Mouse (Mus musculus): ENCODE measurements around the gene Asb4. TPM values are rescaled to one million over a fixed set of nuclear protein-coding genes. Genes with fewer than 3 reads are reported as not detected.

The Asb4 gene
- polyA plus RNA-seq, 1 experiment = 0.89 TPM

GRCm38 (mm10) chr6:5387396-5387795 is 4.2 kb downstream of the Asb4 start:
- H3K4me1 ChIP-seq (ENCODE audit: control insufficient read depth, insufficient read depth, low read length) = peaks cover 10% of the 10 kb centered on the region
- TF ChIP-seq POLR2A (IDR thresholded peaks at IDR 0.05; ENCODE audit: borderline replicate concordance, extremely low read depth, low read depth, low read length) (no peak), CTCF (IDR thresholded peaks at IDR 0.05; ENCODE audit: insufficient read depth, low read length) (no peak)
- H3K4me3 ChIP-seq (replicated peaks; ENCODE audit: extremely low read depth, low read depth, low read length) = no peak overlapping the region
- 86% methylated on average over 2 of the region's 2 CpGs for WGBS
- no peak for DNase-seq

- 4% methylated on average over 11 of the region's 11 CpGs for whole genome bisulfite sequencing
- Histone ChIP-seq H3K4me3 (replicated peaks; ENCODE audit: extremely low read depth, low read depth, low read length) (no peak overlapping the region), H3K4me1 (ENCODE audit: control insufficient read depth, insufficient read depth, low read length) (no peaks in the 10 kb centered on the region)
- DNase-seq = no peak
- TF ChIP-seq POLR2A (IDR thresholded peaks at IDR 0.05; ENCODE audit: borderline replicate concordance, extremely low read depth, low read depth, low read length) = no peak
- no peak for TF ChIP-seq CTCF (IDR thresholded peaks at IDR 0.05; ENCODE audit: insufficient read depth, low read length)
Measured at GRCm38 (mm10) chr6:5390298-5390697, 7.1 kb downstream of the Asb4 start.

- Histone ChIP-seq H3K4me1 (ENCODE audit: control insufficient read depth, insufficient read depth, low read length) (no peaks in the 10 kb centered on the region), H3K4me3 (replicated peaks; ENCODE audit: extremely low read depth, low read depth, low read length) (no peak overlapping the region)
- TF ChIP-seq POLR2A (IDR thresholded peaks at IDR 0.05; ENCODE audit: borderline replicate concordance, extremely low read depth, low read depth, low read length) (no peak), CTCF (IDR thresholded peaks at IDR 0.05; ENCODE audit: insufficient read depth, low read length) (no peak)
- no peak for DNase-seq
- 51% methylated on average over 10 of the region's 10 CpGs for WGBS
Measured at GRCm38 (mm10) chr6:5390952-5391351, 7.8 kb downstream of the Asb4 start.

GRCm38 (mm10) chr6:5394971-5395370 is 11.8 kb downstream of the Asb4 start:
- no peak for DNase-seq
- TF ChIP-seq CTCF (IDR thresholded peaks at IDR 0.05; ENCODE audit: insufficient read depth, low read length) (no peak), POLR2A (IDR thresholded peaks at IDR 0.05; ENCODE audit: borderline replicate concordance, extremely low read depth, low read depth, low read length) (no peak)
- no peak overlapping the region for H3K4me3 ChIP-seq (replicated peaks; ENCODE audit: extremely low read depth, low read depth, low read length)
- no peaks in the 10 kb centered on the region for H3K4me1 ChIP-seq (ENCODE audit: control insufficient read depth, insufficient read depth, low read length)
- WGBS = 39% methylated on average over 4 of the region's 4 CpGs

- Histone ChIP-seq H3K4me3 (replicated peaks; ENCODE audit: extremely low read depth, low read depth, low read length) (no peak overlapping the region), H3K4me1 (ENCODE audit: control insufficient read depth, insufficient read depth, low read length) (no peaks in the 10 kb centered on the region)
- DNase-seq = no peak
- TF ChIP-seq CTCF (IDR thresholded peaks at IDR 0.05; ENCODE audit: insufficient read depth, low read length) (no peak), POLR2A (IDR thresholded peaks at IDR 0.05; ENCODE audit: borderline replicate concordance, extremely low read depth, low read depth, low read length) (no peak)
- 46% methylated on average over 3 of the region's 3 CpGs for WGBS
Measured at GRCm38 (mm10) chr6:5396797-5397196, 13.6 kb downstream of the Asb4 start.

GRCm38 (mm10) chr6:5401394-5401793 is 18.2 kb downstream of the Asb4 start:
- no peak for TF ChIP-seq POLR2A (IDR thresholded peaks at IDR 0.05; ENCODE audit: borderline replicate concordance, extremely low read depth, low read depth, low read length)
- TF ChIP-seq CTCF (IDR thresholded peaks at IDR 0.05; ENCODE audit: insufficient read depth, low read length) = peak; percentile 76
- WGBS = 4% methylated on average over 3 of the region's 3 CpGs
- H3K4me1 ChIP-seq (ENCODE audit: control insufficient read depth, insufficient read depth, low read length) = no peaks in the 10 kb centered on the region
- DNase-seq = no peak
- no peak overlapping the region for H3K4me3 ChIP-seq (replicated peaks; ENCODE audit: extremely low read depth, low read depth, low read length)

- DNase-seq = no peak
- 43% methylated on average over 18 of the region's 18 CpGs for WGBS
- Histone ChIP-seq H3K4me1 (ENCODE audit: control insufficient read depth, insufficient read depth, low read length) (no peaks in the 10 kb centered on the region), H3K4me3 (replicated peaks; ENCODE audit: extremely low read depth, low read depth, low read length) (no peak overlapping the region)
- TF ChIP-seq CTCF (IDR thresholded peaks at IDR 0.05; ENCODE audit: insufficient read depth, low read length) (0 out of 2 replicates have a peak, but pooled peaks have one; percentile 11), POLR2A (IDR thresholded peaks at IDR 0.05; ENCODE audit: borderline replicate concordance, extremely low read depth, low read depth, low read length) (no peak)
Measured at GRCm38 (mm10) chr6:5403095-5403815, 20.1 kb downstream of the Asb4 start.

- no peaks in the 10 kb centered on the region for H3K4me1 ChIP-seq (ENCODE audit: control insufficient read depth, insufficient read depth, low read length)
- no peak for TF ChIP-seq CTCF (IDR thresholded peaks at IDR 0.05; ENCODE audit: insufficient read depth, low read length)
- TF ChIP-seq POLR2A (IDR thresholded peaks at IDR 0.05; ENCODE audit: borderline replicate concordance, extremely low read depth, low read depth, low read length) = no peak
- no peak for DNase-seq
- WGBS = 84% methylated on average over 6 of the region's 6 CpGs
- no peak overlapping the region for H3K4me3 ChIP-seq (replicated peaks; ENCODE audit: extremely low read depth, low read depth, low read length)
Measured at GRCm38 (mm10) chr6:5404016-5404415, 20.8 kb downstream of the Asb4 start.

- 68% methylated on average over 8 of the region's 8 CpGs for WGBS
- TF ChIP-seq CTCF (IDR thresholded peaks at IDR 0.05; ENCODE audit: insufficient read depth, low read length) = no peak
- TF ChIP-seq POLR2A (IDR thresholded peaks at IDR 0.05; ENCODE audit: borderline replicate concordance, extremely low read depth, low read depth, low read length) = no peak
- Histone ChIP-seq H3K4me3 (replicated peaks; ENCODE audit: extremely low read depth, low read depth, low read length) (no peak overlapping the region), H3K4me1 (ENCODE audit: control insufficient read depth, insufficient read depth, low read length) (no peaks in the 10 kb centered on the region)
- DNase-seq = no peak
Measured at GRCm38 (mm10) chr6:5408451-5409177, 25.4 kb downstream of the Asb4 start.

- Histone ChIP-seq H3K4me3 (replicated peaks; ENCODE audit: extremely low read depth, low read depth, low read length) (no peak overlapping the region), H3K4me1 (ENCODE audit: control insufficient read depth, insufficient read depth, low read length) (no peaks in the 10 kb centered on the region)
- TF ChIP-seq CTCF (IDR thresholded peaks at IDR 0.05; ENCODE audit: insufficient read depth, low read length) (no peak), POLR2A (IDR thresholded peaks at IDR 0.05; ENCODE audit: borderline replicate concordance, extremely low read depth, low read depth, low read length) (no peak)
- 88% methylated on average over 4 of the region's 4 CpGs for WGBS
- DNase-seq = no peak
Measured at GRCm38 (mm10) chr6:5409676-5410075, 26.5 kb downstream of the Asb4 start.
